Mouse (Mus musculus) lung, postnatal 10 days (tissue): ENCODE data around the gene Calr4.

ENCODE experiments used
- DNase-seq: peaks from one replicate; pipeline ENCODE4 v3.0.0; 2021

The Calr4 gene

GRCm38 (mm10) chr4:109280459-109281160 lies 46.3 kb downstream of the Calr4 start:
- peak; percentile 42 for DNase-seq

- no peak for DNase-seq
Measured at GRCm38 (mm10) chr4:109281161-109281560, 46.9 kb downstream of the Calr4 start.

DNA sequence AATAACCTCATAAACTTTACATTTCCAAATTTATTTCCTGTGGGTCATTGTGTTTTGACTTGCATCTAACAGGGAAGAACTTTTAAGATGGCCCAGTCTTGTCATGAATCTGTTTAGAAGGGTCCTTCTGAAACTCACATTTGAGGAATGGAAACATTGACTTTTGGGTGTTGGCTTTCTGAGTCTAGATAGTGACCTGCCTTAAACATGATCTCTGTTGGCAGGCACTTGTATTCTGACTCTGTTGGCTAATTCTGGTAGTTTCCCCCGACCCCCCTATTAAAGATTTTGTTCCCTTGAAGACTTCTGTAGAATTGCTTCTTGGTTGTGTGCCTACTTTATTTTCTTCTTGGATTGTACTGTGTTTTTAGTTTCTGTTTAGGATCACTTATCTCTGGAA lies 47.7 kb downstream of the Calr4 start:
- DNase-seq = no peak

DNA sequence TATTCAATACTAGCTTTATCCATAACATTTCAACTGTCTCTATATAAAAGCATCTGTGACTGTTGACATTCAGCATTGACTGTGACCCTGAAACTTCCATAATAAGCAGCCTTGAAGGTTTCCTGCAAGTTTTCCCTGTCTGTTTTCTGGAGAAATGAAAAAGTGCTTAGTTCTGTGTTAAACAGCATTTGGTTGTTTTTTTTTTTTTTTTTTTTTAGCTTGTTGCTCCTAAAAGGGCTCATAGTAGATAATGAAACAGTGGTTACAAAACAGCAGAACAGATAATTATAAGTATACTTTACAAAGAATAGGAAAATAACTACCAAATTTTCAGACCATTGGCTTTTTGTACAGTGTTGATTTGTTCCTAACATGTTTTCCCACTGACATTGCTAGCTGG lies 60.3 kb downstream of the Calr4 start:
- no peak for DNase-seq

DNA sequence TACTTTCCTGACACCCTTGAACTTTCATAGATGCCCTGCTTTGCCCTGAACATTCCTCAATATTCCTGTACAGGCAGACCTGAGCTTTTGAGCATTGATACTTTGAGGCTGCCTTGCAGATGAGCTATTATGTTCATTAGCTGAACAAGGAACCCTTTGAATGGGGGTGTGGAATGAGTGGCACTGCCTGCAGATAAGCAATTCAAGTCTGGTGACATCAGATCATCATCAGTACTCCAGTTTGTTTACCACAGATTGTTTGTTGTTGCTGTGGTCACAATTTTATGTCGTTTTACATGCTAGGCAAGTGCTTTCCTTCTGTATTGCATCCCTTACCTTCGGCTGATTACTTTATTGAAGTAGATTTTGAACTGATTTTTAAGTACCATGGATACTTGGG lies 62.2 kb downstream of the Calr4 start:
- DNase-seq = no peak

DNA sequence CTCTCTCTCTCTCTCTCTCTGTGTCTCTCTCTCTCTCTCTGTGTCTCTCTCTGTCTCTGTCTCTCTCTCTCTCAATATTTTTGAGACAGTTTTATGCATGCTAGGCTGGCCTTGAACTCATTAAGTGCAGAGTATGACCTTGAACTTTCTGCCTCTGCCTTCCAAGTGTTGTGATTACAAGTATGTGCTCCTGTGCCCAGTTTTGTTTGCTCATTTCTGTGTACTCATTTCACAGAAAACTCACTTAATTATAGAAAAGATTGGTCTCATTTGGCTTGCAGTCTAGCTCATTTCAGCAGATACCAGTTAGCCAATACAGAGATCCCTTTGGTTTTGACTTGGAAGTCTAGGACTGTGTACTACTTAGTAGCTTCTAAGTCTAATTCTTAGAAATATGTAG lies 64.9 kb downstream of the Calr4 start:
- DNase-seq = no peak
